Mouse (Mus musculus): ENCODE data around the gene Cerk.

GRCm38 (mm10) chr15:86228186-86228585 is 42.2 kb upstream of the Cerk start:
- no peak for TF ChIP-seq POLR2A (IDR thresholded peaks at IDR 0.05; ENCODE audit: borderline replicate concordance, control insufficient read depth, low read depth, low read length)
- peak; percentile 88 for TF ChIP-seq CTCF (IDR thresholded peaks at IDR 0.05; ENCODE audit: control insufficient read depth, insufficient read depth, low read length)

All from bone marrow, adult 2 months (tissue).